Mouse (Mus musculus) cerebellum, adult 8-10 months (tissue): Measurements from ENCODE around the gene Defa17.
"Not testable (repeated sequence)": the region's sequence is repeated elsewhere in the genome, so short reads cannot be mapped to it uniquely, and the experiment has no call there.

ENCODE experiments used
- DNase-seq: peaks from one replicate; pipeline ENCODE4 v3.0.0; 2022

The Defa17 gene

DNA sequence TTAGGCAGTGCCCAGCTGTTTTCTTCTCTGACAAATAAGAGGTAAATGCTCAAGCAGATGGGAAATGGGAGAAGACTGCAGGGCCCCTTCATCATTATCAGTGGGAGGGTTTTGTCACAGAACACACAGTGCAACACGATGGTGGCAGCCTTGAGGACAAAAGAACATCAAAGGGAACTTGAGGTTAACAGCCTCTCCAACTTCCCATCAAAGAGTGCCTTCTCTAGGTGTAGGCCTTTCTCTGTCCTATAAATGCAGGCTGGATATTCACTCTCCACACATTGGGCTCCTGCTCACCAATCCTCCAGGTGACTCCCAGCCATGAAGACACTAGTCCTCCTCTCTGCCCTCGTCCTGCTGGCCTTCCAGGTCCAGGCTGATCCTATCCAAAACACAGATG, at the start of gene Defa17:
Defa17 (plus strand) TSS at position 301 of the 400 bp plus-strand sequence.
- DNase-seq: not testable (repeated sequence)

DNA sequence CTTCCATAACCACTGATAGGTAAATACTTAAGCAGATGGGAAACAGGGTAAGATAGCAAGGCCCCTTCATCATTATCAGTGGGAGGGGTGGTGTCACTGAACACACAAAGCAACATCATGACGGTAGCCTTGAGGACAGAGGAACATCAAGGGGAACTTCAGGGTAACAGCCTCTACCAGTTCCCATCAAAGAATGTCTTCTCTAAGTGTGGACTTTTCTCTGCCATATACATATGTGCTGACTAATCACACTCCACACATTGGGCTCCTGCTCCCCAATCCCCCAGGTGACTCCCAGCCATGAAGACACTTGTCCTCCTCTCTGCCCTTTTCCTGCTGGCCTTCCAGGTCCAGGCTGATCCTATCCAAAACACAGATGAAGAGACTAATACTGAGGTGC, 37.7 kb upstream of the Defa17 start, which contains the start of gene Defa26:
Defa26 (plus strand) TSS at position 301 of the 400 bp plus-strand sequence.
- DNase-seq: not testable (repeated sequence)

DNA sequence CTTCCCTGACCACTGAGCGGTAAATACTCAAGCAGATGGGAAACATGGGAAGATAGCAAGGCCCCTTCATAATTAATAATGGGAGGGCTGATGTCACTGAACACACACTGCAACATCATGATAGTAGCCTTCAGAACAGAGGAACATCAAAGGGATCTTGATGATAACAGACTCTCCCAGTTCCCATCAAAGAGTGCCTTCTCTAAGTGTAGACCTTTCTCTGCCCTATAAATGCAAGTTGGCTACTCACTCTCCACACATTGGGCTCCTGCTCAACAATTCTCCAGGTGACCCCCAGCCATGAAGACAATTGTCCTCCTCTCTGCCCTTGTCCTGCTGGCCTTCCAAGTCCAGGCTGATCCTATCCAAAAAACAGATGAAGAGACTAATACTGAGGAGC, 9.9 kb downstream of the Defa17 start, which contains the start of gene Defa34:
Defa34 (plus strand) TSS at position 301 of the 400 bp plus-strand sequence.
- DNase-seq: not testable (repeated sequence)

DNA sequence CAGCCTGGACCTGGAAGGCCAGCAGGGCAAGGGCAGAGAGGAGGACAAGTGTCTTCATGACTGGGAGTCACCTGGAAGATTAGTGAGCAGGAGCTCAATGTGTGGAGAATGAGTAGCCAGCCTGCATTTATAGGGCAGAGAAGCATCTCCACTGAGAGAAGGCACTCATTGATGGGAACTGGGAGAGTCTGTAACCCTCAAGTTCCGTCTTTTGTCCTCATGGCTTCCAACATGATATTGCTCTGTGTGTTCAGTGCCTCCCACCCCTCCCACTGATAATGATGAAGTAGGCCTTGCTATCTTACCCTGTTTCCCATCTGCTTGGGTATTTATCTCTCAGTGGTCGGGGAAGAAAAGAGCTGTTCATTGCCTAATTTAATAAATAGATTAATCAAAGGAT, 48.0 kb downstream of the Defa17 start, which contains the start of gene AY761184:
AY761184 (minus strand) TSS at position 101 of the 400 bp plus-strand sequence.
- not testable (repeated sequence) for DNase-seq
